Mouse (Mus musculus) midbrain, postnatal 0 days (tissue): ENCODE results near the gene Kcnh2. TPM values are rescaled to one million over a fixed set of nuclear protein-coding genes. Genes with fewer than 3 reads are reported as not detected.

Experiments
- ATAC-seq: fragments of 200-750 bp; cut with Nextera tagmentation; 2 replicates; pipeline ENCODE4 v1.8.0; 2017; ENCODE audit warnings: moderate number of reproducible peaks, mild to moderate bottlenecking, moderate TSS enrichment, moderate library complexity; ENCODE audit not compliant: low FRiP score
- DNase-seq: peaks from one replicate; pipeline ENCODE4 v3.0.0-alpha.2; 2015; ENCODE audit warnings: low spot score
- H3K27ac ChIP-seq: fragments of 300-500 bp; sonication (generic); 2 replicates; pipeline ENCODE4 v1.5.1; 2014; ENCODE audit warnings: low read depth, mild to moderate bottlenecking, low read length, mixed read lengths
- H3K27me3 ChIP-seq: fragments of 300-500 bp; sonication (generic); 2 replicates; pipeline ENCODE4 v1.6.1; 2014; ENCODE audit warnings: low read length, control low read depth, mixed read lengths; ENCODE audit not compliant: insufficient read depth
- H3K36me3 ChIP-seq: fragments of 300-500 bp; sonication (generic); 2 replicates; pipeline ENCODE4 v1.6.1; 2014; ENCODE audit warnings: low read length, control low read depth, mixed read lengths; ENCODE audit not compliant: insufficient read depth
- H3K4me1 ChIP-seq: fragments of 300-500 bp; sonication (generic); 2 replicates; pipeline ENCODE4 v1.6.1; 2014; ENCODE audit warnings: mild to moderate bottlenecking, control low read depth, antibody characterized with exemption, low read length, mixed read lengths; ENCODE audit not compliant: insufficient read depth
- H3K4me2 ChIP-seq: fragments of 300-500 bp; sonication (generic); 2 replicates; pipeline ENCODE4 v1.6.1; 2014; ENCODE audit warnings: low read depth, mild to moderate bottlenecking, low read length, mixed read lengths; ENCODE audit not compliant: poor library complexity, severe bottlenecking
- H3K4me3 ChIP-seq: fragments of 300-500 bp; sonication (generic); 2 replicates; pipeline ENCODE4 v1.5.1; 2014; ENCODE audit warnings: low read depth, mild to moderate bottlenecking, low read length, moderate library complexity
- H3K9ac ChIP-seq: fragments of 300-500 bp; sonication (generic); replicated peaks from 2 replicates; pipeline ENCODE4 v1.6.1; 2014; ENCODE audit warnings: mild to moderate bottlenecking, low read length, moderate library complexity, mixed read lengths; ENCODE audit not compliant: poor library complexity, severe bottlenecking
- H3K9me3 ChIP-seq: fragments of 300-500 bp; sonication (generic); 2 replicates; pipeline ENCODE4 v1.6.1; 2016; ENCODE audit warnings: low read length, control low read depth
- CTCF ChIP-seq: IDR thresholded peaks from 2 replicates; pipeline ENCODE4 v1.5.1; 2016; ENCODE audit warnings: antibody characterized with exemption, mild to moderate bottlenecking
- WGBS: fragments of 180-500 bp; shearing (Covaris S2); extraction: QIAGEN DNeasy Blood & Tissue Kit; methylation state at CpG from one replicate; pipeline ENCODE4 v1.1.7; 2014; 5-methylcytosine and 5-hydroxymethylcytosine counted together
- polyA plus RNA-seq: library from polyadenylated mRNA; unstranded; fragments of >200 nt; fragmentation: Nextera tagmentation; extraction: Ambion mirVana; gene quantifications from 2 replicates; pipeline ENCODE4 v1.2.1, GENCODE M21; 2015
- total RNA-seq: library from RNA; depleted of rRNA; stranded (reverse); fragments of >200 nt; gene quantifications from 2 replicates; pipeline ENCODE4 v1.2.3, GENCODE M21; 2014

The Kcnh2 gene
- total and polyA plus RNA-seq, 2 experiments from 2014 or later, result 10.1 to 60.2 TPM

- Histone ChIP-seq H3K9me3 (no peaks in the 10 kb centered on the region), H3K4me2 (no peak overlapping the region), H3K4me3 (no peak overlapping the region), H3K9ac (no peak overlapping the region), H3K4me1 (peaks cover 13% of the 10 kb centered on the region), H3K27me3 (0 out of 2 replicates have a peak, but pooled peaks cover 4% of the 10 kb centered on the region), H3K27ac (peak overlapping the region; percentile 84; the same call in 1 of the 2 replicates), H3K36me3 (0 out of 2 replicates have a peak, but pooled peaks cover 2% of the 10 kb centered on the region)
- no peak for TF ChIP-seq CTCF
- DNase-seq (no peak), ATAC-seq (no peak)
- 76% methylated on average over 2 of the region's 2 CpGs for WGBS
Observed at GRCm38 (mm10) chr5:24381988-24382387, 30.6 kb upstream of the Kcnh2 start.

GRCm38 (mm10) chr5:24381486-24381885 is 30.1 kb upstream of the Kcnh2 start:
- no peaks in the 10 kb centered on the region for H3K9me3 ChIP-seq
- no peak for ATAC-seq
- H3K9ac ChIP-seq, result no peak overlapping the region
- H3K27me3 ChIP-seq, result 0 out of 2 replicates have a peak, but pooled peaks cover 4% of the 10 kb centered on the region
- no peak overlapping the region for H3K4me3 ChIP-seq
- DNase-seq, result no peak
- 0 out of 2 replicates have a peak, but pooled peaks cover 2% of the 10 kb centered on the region for H3K36me3 ChIP-seq
- WGBS, result 67% methylated on average over 6 of the region's 6 CpGs
- peaks cover 13% of the 10 kb centered on the region for H3K4me1 ChIP-seq
- no peak overlapping the region for H3K27ac ChIP-seq
- TF ChIP-seq CTCF, result no peak
- no peak overlapping the region for H3K4me2 ChIP-seq

GRCm38 (mm10) chr5:24380499-24380898 is 29.1 kb upstream of the Kcnh2 start:
- DNase-seq, result no peak

GRCm38 (mm10) chr5:24379501-24379900 is 28.1 kb upstream of the Kcnh2 start:
- no peak overlapping the region for H3K9ac ChIP-seq
- H3K36me3 ChIP-seq, result 0 out of 2 replicates have a peak, but pooled peaks cover 2% of the 10 kb centered on the region
- no peak for TF ChIP-seq CTCF
- H3K27ac ChIP-seq, result no peak overlapping the region
- H3K9me3 ChIP-seq, result no peaks in the 10 kb centered on the region
- WGBS, result 82% methylated on average over 4 of the region's 4 CpGs
- H3K4me1 ChIP-seq, result peaks cover 11% of the 10 kb centered on the region
- DNase-seq (no peak), ATAC-seq (no peak)
- no peaks in the 10 kb centered on the region for H3K27me3 ChIP-seq
- no peak overlapping the region for H3K4me2 ChIP-seq
- H3K4me3 ChIP-seq, result no peak overlapping the region

More at GRCm38 (mm10) chr5:24380499-24380898, 29.1 kb upstream of the Kcnh2 start:
- no peaks in the 10 kb centered on the region for H3K9me3 ChIP-seq
- no peak overlapping the region for H3K27ac ChIP-seq
- TF ChIP-seq CTCF, result no peak
- H3K27me3 ChIP-seq, result no peaks in the 10 kb centered on the region
- H3K4me3 ChIP-seq, result no peak overlapping the region
- no peak for ATAC-seq
- WGBS, result 90% methylated on average over 4 of the region's 4 CpGs
- H3K36me3 ChIP-seq, result 0 out of 2 replicates have a peak, but pooled peaks cover 2% of the 10 kb centered on the region
- no peak overlapping the region for H3K9ac ChIP-seq
- H3K4me1 ChIP-seq, result peaks cover 13% of the 10 kb centered on the region
- H3K4me2 ChIP-seq, result no peak overlapping the region

- Histone ChIP-seq H3K27me3 (no peaks in the 10 kb centered on the region), H3K27ac (no peak overlapping the region), H3K4me2 (no peak overlapping the region), H3K36me3 (0 out of 2 replicates have a peak, but pooled peaks cover 2% of the 10 kb centered on the region), H3K4me3 (no peak overlapping the region), H3K4me1 (peaks cover 5% of the 10 kb centered on the region; the same call in 1 of the 2 replicates), H3K9ac (no peak overlapping the region), H3K9me3 (no peaks in the 10 kb centered on the region)
- 78% methylated on average over 2 of the region's 2 CpGs for WGBS
- no peak for TF ChIP-seq CTCF
- DNase-seq, result no peak
- no peak for ATAC-seq
Observed at GRCm38 (mm10) chr5:24378700-24379099, 27.3 kb upstream of the Kcnh2 start.

GRCm38 (mm10) chr5:24374666-24375328 is 23.4 kb upstream of the Kcnh2 start:
- 0 out of 2 replicates have a peak, but pooled peaks cover 2% of the 10 kb centered on the region for H3K36me3 ChIP-seq
- no peak overlapping the region for H3K4me3 ChIP-seq
- no peak overlapping the region for H3K27ac ChIP-seq
- no peaks in the 10 kb centered on the region for H3K9me3 ChIP-seq
- ATAC-seq (no peak), DNase-seq (no peak)
- no peaks in the 10 kb centered on the region for H3K4me1 ChIP-seq
- WGBS, result 76% methylated on average over 7 of the region's 7 CpGs
- TF ChIP-seq CTCF, result no peak
- no peak overlapping the region for H3K9ac ChIP-seq
- no peaks in the 10 kb centered on the region for H3K27me3 ChIP-seq
- H3K4me2 ChIP-seq, result no peak overlapping the region
